Mouse (Mus musculus): Measurements from ENCODE around the gene Rnls. TPM values are rescaled to one million over a fixed set of nuclear protein-coding genes. Genes with fewer than 3 reads are reported as not detected.

Gene Rnls
- polyA plus RNA-seq, 1 experiment from 2014 or later = 9.7 TPM

DNA sequence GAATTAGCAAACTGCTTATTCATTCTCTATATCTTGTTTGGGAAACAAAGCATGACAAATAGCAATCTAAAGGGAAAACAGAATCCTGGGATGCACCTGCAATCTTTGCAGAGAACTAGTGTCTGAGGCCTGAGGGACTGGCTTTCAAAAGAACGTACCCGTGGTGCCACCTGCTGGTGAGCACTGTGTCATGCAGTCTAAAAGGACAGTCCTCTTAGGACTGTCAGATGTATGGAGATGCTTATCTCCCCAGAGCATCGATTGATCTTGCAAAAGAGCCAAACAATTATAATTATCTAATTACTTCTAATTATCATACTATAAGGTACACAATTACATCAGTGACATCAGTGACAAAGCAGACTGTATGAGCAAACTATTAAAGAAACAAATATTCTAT is 25.4 kb downstream of the Rnls start:
- H3K9me3 ChIP-seq (replicated peaks; ENCODE audit: low read length) = no peaks in the 10 kb centered on the region
- DNase-seq (ENCODE audit: low spot score) = peak; percentile 84
- no peak overlapping the region for H3K4me3 ChIP-seq (replicated peaks; ENCODE audit: low read depth, low read length)
- WGBS = 12% methylated on average over 3 of the region's 3 CpGs
- H3K27ac ChIP-seq = no peak overlapping the region
- no peaks in the 10 kb centered on the region for H3K36me3 ChIP-seq (ENCODE audit: insufficient read depth, low read length)
- peak; percentile 88 for TF ChIP-seq CTCF (IDR thresholded peaks at IDR 0.05; ENCODE audit: low read depth)
- H3K27me3 ChIP-seq (ENCODE audit: insufficient read depth, low read length) = no peaks in the 10 kb centered on the region
- H3K9ac ChIP-seq (ENCODE audit: low read depth, low read length) = no peak overlapping the region
- H3K4me1 ChIP-seq (replicated peaks; ENCODE audit: insufficient read depth, low read length) = no peaks in the 10 kb centered on the region
- H3K4me2 ChIP-seq (ENCODE audit: low read length) = no peak overlapping the region
- ATAC-seq (replicated peaks; ENCODE audit: low FRiP score, low read depth) = no peak

DNA sequence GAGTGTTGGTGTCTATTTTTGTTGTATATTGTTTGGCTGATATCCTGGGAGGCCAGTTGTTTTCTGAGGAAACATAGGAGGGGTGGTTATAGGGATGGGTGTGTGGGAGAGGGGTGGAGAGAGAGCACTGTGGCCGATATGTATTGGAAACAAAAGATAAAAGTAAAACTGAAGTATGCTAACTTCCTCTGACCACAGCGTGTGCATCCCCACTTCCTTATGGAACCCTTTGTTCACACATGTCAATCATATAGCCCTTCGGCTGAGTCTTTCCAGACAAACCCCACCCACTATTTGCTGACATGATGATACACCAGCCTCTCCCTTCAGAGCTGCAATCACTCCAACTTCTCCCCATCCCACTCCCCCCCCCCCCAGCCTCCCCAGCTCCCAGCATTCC is 35.1 kb downstream of the Rnls start:
- Histone ChIP-seq H3K27me3 (ENCODE audit: insufficient read depth, low read length) (no peaks in the 10 kb centered on the region), H3K4me3 (replicated peaks; ENCODE audit: low read depth, low read length) (no peak overlapping the region), H3K4me2 (ENCODE audit: low read length) (no peak overlapping the region), H3K36me3 (ENCODE audit: insufficient read depth, low read length) (no peaks in the 10 kb centered on the region), H3K9ac (ENCODE audit: low read depth, low read length) (no peak overlapping the region), H3K4me1 (replicated peaks; ENCODE audit: insufficient read depth, low read length) (no peaks in the 10 kb centered on the region), H3K9me3 (replicated peaks; ENCODE audit: low read length) (no peaks in the 10 kb centered on the region), H3K27ac (no peak overlapping the region)
- DNase-seq (ENCODE audit: low spot score) (no peak), ATAC-seq (replicated peaks; ENCODE audit: low FRiP score, low read depth) (no peak)
- 53% methylated on average over 3 of the region's 3 CpGs for WGBS
- no peak for TF ChIP-seq CTCF (IDR thresholded peaks at IDR 0.05; ENCODE audit: low read depth)

DNA sequence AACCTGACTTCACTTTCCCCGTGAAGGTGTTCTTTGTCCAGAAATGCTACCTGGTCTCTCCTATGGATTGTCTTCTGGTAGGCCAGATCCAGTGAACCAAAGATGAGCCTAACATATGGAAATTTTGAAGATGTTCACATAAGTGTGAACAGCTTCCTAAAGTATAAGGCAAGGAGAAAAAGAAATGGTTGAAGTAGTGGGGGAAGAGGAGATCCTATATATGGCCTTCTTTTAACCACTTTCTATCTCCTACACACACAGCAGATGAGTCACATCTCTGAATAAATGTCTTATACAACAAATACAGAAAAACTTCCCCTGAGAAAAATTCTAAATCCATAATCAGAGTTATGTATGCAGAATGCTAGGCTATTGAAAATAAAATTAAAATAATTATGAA is 52.0 kb downstream of the Rnls start:
- H3K4me3 ChIP-seq (replicated peaks; ENCODE audit: low read depth, low read length) = no peak overlapping the region
- TF ChIP-seq CTCF (IDR thresholded peaks at IDR 0.05; ENCODE audit: low read depth) = no peak
- no peaks in the 10 kb centered on the region for H3K4me1 ChIP-seq (replicated peaks; ENCODE audit: insufficient read depth, low read length)
- no peak for ATAC-seq (replicated peaks; ENCODE audit: low FRiP score, low read depth)
- no peaks in the 10 kb centered on the region for H3K27me3 ChIP-seq (ENCODE audit: insufficient read depth, low read length)
- no peak for DNase-seq (ENCODE audit: low spot score)
- no peaks in the 10 kb centered on the region for H3K36me3 ChIP-seq (ENCODE audit: insufficient read depth, low read length)
- H3K9ac ChIP-seq (ENCODE audit: low read depth, low read length) = no peak overlapping the region
- H3K9me3 ChIP-seq (replicated peaks; ENCODE audit: low read length) = no peaks in the 10 kb centered on the region
- WGBS = 96% methylated on average over 1 of the region's 1 CpGs
- no peak overlapping the region for H3K4me2 ChIP-seq (ENCODE audit: low read length)
- no peak overlapping the region for H3K27ac ChIP-seq

DNA sequence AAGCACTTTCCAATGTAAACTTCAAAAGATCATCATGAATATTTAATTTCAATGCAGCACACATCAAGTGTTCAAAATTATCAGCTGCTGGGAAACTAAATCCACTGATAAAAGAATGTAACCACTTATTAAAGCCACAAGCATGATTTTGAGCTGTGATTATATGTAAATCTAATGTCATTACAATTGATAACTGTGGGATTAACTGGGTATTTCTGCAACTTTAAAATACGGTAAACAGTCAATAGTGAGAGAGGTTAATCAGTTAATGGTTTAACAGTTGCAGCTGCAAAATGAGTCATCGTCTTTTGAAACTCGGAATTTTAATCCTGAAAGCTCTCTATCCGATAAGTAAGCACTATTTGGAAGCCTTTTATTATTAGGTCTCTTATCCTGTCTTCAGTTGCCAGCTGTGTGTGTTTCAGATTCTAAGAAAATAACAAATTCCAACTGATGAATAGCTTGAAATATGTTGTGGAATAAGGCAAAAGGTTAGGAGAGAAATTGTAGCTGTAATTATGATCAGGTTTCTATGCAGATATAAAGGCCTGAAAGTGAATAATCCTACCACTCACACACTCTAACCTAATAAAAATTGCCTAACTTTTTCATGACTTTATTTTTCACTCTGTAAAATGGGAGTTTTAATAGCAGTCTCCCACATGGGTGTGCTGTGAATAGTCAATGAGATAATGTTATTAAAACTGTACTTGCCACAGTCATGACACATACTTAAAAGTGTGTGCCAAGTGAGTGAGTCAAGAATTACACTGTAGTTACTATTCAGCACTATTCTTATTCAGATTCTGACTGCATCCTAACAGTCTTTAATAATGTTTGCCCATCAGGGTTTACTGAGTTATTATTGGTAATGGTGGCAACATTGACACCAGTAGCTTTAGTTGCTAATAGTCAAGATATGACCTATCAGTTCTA is 65.1 kb downstream of the Rnls start:
- H3K4me1 ChIP-seq (replicated peaks; ENCODE audit: insufficient read depth, low read length) = no peaks in the 10 kb centered on the region
- H3K27me3 ChIP-seq (ENCODE audit: insufficient read depth, low read length) = no peaks in the 10 kb centered on the region
- WGBS = 63% methylated on average over 4 of the region's 4 CpGs
- no peaks in the 10 kb centered on the region for H3K9me3 ChIP-seq (replicated peaks; ENCODE audit: low read length)
- H3K36me3 ChIP-seq (ENCODE audit: insufficient read depth, low read length) = no peaks in the 10 kb centered on the region
- no peak overlapping the region for H3K9ac ChIP-seq (ENCODE audit: low read depth, low read length)
- no peak for DNase-seq (ENCODE audit: low spot score)
- H3K27ac ChIP-seq = no peak overlapping the region
- H3K4me3 ChIP-seq (replicated peaks; ENCODE audit: low read depth, low read length) = no peak overlapping the region
- no peak for TF ChIP-seq CTCF (IDR thresholded peaks at IDR 0.05; ENCODE audit: low read depth)
- no peak for ATAC-seq (replicated peaks; ENCODE audit: low FRiP score, low read depth)
- H3K4me2 ChIP-seq (ENCODE audit: low read length) = no peak overlapping the region

DNA sequence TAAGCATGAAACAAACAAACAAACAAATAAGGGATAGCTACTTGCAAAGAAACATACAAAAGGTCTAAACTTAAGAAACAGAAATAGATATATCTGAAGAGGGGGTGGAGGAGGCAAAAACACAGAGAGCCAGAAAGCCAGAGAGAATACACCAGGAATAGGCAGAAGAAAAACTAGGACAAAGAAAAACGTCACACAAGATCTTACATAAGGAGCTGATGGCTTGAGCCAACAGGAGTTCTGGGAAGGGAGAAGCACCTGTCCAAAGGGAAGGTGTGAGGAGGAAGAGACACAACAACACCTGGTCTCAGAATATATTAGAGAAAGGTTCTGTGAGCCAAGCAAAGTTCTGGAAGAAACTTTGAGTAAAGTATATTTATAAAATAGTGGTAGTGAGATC is 73.3 kb downstream of the Rnls start:
- H3K36me3 ChIP-seq (ENCODE audit: insufficient read depth, low read length) = no peaks in the 10 kb centered on the region
- H3K27me3 ChIP-seq (ENCODE audit: insufficient read depth, low read length) = no peaks in the 10 kb centered on the region
- H3K4me1 ChIP-seq (replicated peaks; ENCODE audit: insufficient read depth, low read length) = no peaks in the 10 kb centered on the region
- TF ChIP-seq CTCF (IDR thresholded peaks at IDR 0.05; ENCODE audit: low read depth) = no peak
- H3K4me2 ChIP-seq (ENCODE audit: low read length) = no peak overlapping the region
- H3K27ac ChIP-seq = no peak overlapping the region
- no peaks in the 10 kb centered on the region for H3K9me3 ChIP-seq (replicated peaks; ENCODE audit: low read length)
- DNase-seq (ENCODE audit: low spot score) (no peak), ATAC-seq (replicated peaks; ENCODE audit: low FRiP score, low read depth) (no peak)
- no peak overlapping the region for H3K9ac ChIP-seq (ENCODE audit: low read depth, low read length)
- H3K4me3 ChIP-seq (replicated peaks; ENCODE audit: low read depth, low read length) = no peak overlapping the region
- 59% methylated on average over 1 of the region's 1 CpGs for WGBS

DNA sequence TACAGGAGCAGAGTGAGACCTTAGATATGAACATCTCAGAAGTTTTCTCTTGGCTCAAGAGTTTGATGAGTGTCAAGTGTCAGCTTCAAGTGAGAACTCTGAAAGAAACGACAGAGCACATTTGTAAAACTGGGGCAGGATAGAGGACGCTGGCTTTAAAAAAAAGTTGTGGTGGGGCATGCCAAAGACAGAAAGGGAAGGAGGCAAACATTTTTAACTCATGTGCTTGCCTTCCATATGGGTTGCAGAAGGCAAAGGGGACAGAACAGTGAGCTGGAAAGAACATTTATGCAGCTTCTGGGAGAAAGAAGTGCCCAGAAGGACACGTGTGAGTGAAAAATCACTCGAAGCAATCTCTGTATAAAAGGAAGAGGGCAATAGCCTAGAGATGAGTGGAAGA is 75.0 kb downstream of the Rnls start:
- no peak overlapping the region for H3K9ac ChIP-seq (ENCODE audit: low read depth, low read length)
- H3K36me3 ChIP-seq (ENCODE audit: insufficient read depth, low read length) = no peaks in the 10 kb centered on the region
- no peaks in the 10 kb centered on the region for H3K4me1 ChIP-seq (replicated peaks; ENCODE audit: insufficient read depth, low read length)
- no peaks in the 10 kb centered on the region for H3K9me3 ChIP-seq (replicated peaks; ENCODE audit: low read length)
- H3K4me2 ChIP-seq (ENCODE audit: low read length) = no peak overlapping the region
- no peak for TF ChIP-seq CTCF (IDR thresholded peaks at IDR 0.05; ENCODE audit: low read depth)
- H3K27ac ChIP-seq = no peak overlapping the region
- no peak overlapping the region for H3K4me3 ChIP-seq (replicated peaks; ENCODE audit: low read depth, low read length)
- no peaks in the 10 kb centered on the region for H3K27me3 ChIP-seq (ENCODE audit: insufficient read depth, low read length)
- no peak for DNase-seq (ENCODE audit: low spot score)
- 62% methylated on average over 4 of the region's 4 CpGs for WGBS
- no peak for ATAC-seq (replicated peaks; ENCODE audit: low FRiP score, low read depth)

All from kidney, postnatal 0 days (tissue).